Mouse (Mus musculus) intestine, postnatal 0 days (tissue): ENCODE data around the gene Adad2. TPM values are rescaled to one million over a fixed set of nuclear protein-coding genes. Genes with fewer than 3 reads are reported as not detected.

ENCODE experiments used
- ATAC-seq: fragments of 200-750 bp; cut with Nextera tagmentation; 2 replicates; pipeline ENCODE4 v1.8.0; 2017; ENCODE audit warnings: mild to moderate bottlenecking, moderate TSS enrichment, moderate library complexity
- H3K27ac ChIP-seq: fragments of 300-500 bp; sonication (generic); 2 replicates; pipeline ENCODE4 v1.5.1; 2014; ENCODE audit warnings: mild to moderate bottlenecking, low read depth, low read length, moderate library complexity
- H3K27me3 ChIP-seq: fragments of 300-500 bp; sonication (generic); replicated peaks from 2 replicates; pipeline ENCODE4 v1.6.1; 2014; ENCODE audit warnings: low read length, mixed read lengths; ENCODE audit not compliant: control insufficient read depth, insufficient read depth
- H3K36me3 ChIP-seq: fragments of 300-500 bp; sonication (generic); 2 replicates; pipeline ENCODE4 v1.6.1; 2014; ENCODE audit warnings: mild to moderate bottlenecking, moderate library complexity; ENCODE audit not compliant: control insufficient read depth, insufficient read depth
- H3K4me1 ChIP-seq: fragments of 300-500 bp; sonication (generic); replicated peaks from 2 replicates; pipeline ENCODE4 v1.6.1; 2014; ENCODE audit warnings: antibody characterized with exemption, low read length, mixed read lengths; ENCODE audit not compliant: control insufficient read depth, insufficient read depth
- H3K4me2 ChIP-seq: fragments of 300-500 bp; sonication (generic); replicated peaks from 2 replicates; pipeline ENCODE4 v1.6.1; 2014; ENCODE audit warnings: low read depth, mild to moderate bottlenecking, moderate library complexity
- H3K4me3 ChIP-seq: fragments of 300-500 bp; sonication (generic); 2 replicates; pipeline ENCODE4 v1.5.1; 2014; ENCODE audit warnings: low read depth, low read length
- H3K9ac ChIP-seq: fragments of 300-500 bp; sonication (generic); 2 replicates; pipeline ENCODE4 v1.6.1; 2014; ENCODE audit warnings: mild to moderate bottlenecking, low read depth, low read length
- H3K9me3 ChIP-seq: fragments of 300-500 bp; sonication (generic); 2 replicates; pipeline ENCODE4 v1.6.1; 2016; ENCODE audit warnings: mixed run types; ENCODE audit not compliant: control insufficient read depth
- CTCF ChIP-seq: sonication (generic); IDR thresholded peaks from 2 replicates; pipeline ENCODE4 v1.5.1; 2016; ENCODE audit warnings: low read depth, mild to moderate bottlenecking, control low read depth, antibody characterized with exemption, moderate library complexity
- WGBS: fragments of 180-500 bp; shearing (Covaris S2); extraction: QIAGEN DNeasy Blood & Tissue Kit; methylation state at CpG from one replicate; pipeline ENCODE4 v1.1.7; 2014; 5-methylcytosine and 5-hydroxymethylcytosine counted together
- polyA plus RNA-seq: library from polyadenylated mRNA; unstranded; fragments of >200 nt; fragmentation: Nextera tagmentation; extraction: Ambion mirVana; gene quantifications from 2 replicates; pipeline ENCODE4 v1.2.1, GENCODE M21; 2015

The Adad2 gene
- polyA plus RNA-seq, 1 experiment from 2014 or later = 0.08 TPM

DNA sequence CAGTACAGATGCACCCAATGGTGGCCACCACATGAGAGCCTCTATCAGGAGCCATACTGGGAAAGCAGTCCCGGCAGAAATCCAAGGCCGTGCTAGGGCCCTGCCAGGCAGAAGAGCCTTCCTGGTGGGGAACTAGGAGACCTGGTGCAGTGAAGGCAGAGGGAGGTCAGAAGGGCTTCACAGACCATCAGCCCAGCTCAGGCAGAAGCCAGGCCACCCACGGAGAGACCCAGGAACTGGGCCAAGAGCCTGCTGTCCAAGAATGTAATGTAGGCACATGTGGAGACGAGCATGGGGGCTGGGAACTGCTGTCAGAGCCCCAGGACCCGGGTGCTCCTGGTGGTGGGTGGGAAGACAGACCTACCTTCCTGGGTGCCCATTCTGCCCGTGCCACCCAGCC lies 52.7 kb downstream of the Adad2 start:
- ATAC-seq = no peak
- Histone ChIP-seq H3K27ac (no peak overlapping the region), H3K4me1 (peaks cover 12% of the 10 kb centered on the region; the same call in 1 of the 2 replicates), H3K4me2 (no peak overlapping the region), H3K27me3 (no peaks in the 10 kb centered on the region), H3K9me3 (no peaks in the 10 kb centered on the region), H3K4me3 (no peak overlapping the region), H3K9ac (no peak overlapping the region), H3K36me3 (no peaks in the 10 kb centered on the region)
- no peak for TF ChIP-seq CTCF
- 68% methylated on average over 6 of the region's 6 CpGs for WGBS

Other genes with a start within 250 kb of the Adad2 start
- 29.0 and 29.4 TPM in 2 replicates for gene Mlycd, start 217.9 kb upstream of the Adad2 start, polyA plus RNA-seq
- 17.7 and 19.6 TPM in 2 replicates for gene Osgin1, start 178.6 kb upstream of the Adad2 start, polyA plus RNA-seq
- gene Necab2, start 166.0 kb upstream of the Adad2 start, polyA plus RNA-seq = 1.0 and 1.3 TPM in 2 replicates
- gene Slc38a8, start 111.0 kb upstream of the Adad2 start, polyA plus RNA-seq = 0.07 and 0.18 TPM in 2 replicates
- 32.8 and 33.3 TPM in 2 replicates for gene Mbtps1, start 54.0 kb upstream of the Adad2 start, polyA plus RNA-seq
- gene Hsdl1, start 37.6 kb upstream of the Adad2 start, polyA plus RNA-seq = 21.6 and 21.8 TPM in 2 replicates
- 3.6 and 4.2 TPM in 2 replicates for gene Dnaaf1, start 37.5 kb upstream of the Adad2 start, polyA plus RNA-seq
- gene Taf1c, start 7.5 kb upstream of the Adad2 start, polyA plus RNA-seq = 5.0 and 5.1 TPM in 2 replicates
- 0.34 and 0.51 TPM in 2 replicates for gene Kcng4, start 22.9 kb downstream of the Adad2 start, polyA plus RNA-seq
- 15.5 and 15.6 TPM in 2 replicates for gene Wfdc1, start 53.6 kb downstream of the Adad2 start, polyA plus RNA-seq
- 2.3 and 2.4 TPM in 2 replicates for gene Atp2c2, start 87.3 kb downstream of the Adad2 start, polyA plus RNA-seq
- gene Tldc1, start 165.7 kb downstream of the Adad2 start, polyA plus RNA-seq = 7.7 and 8.4 TPM in 2 replicates
- gene Cotl1, start 227.8 kb downstream of the Adad2 start, polyA plus RNA-seq = 166 and 169 TPM in 2 replicates
- gene Klhl36, start 249.5 kb downstream of the Adad2 start, polyA plus RNA-seq = 7.3 and 7.4 TPM in 2 replicates